Mouse (Mus musculus): ENCODE measurements around the gene Tut4.
A peak's percentile ranks its signal among the peaks of the same experiment; 100 is the strongest.

Gene Tut4

DNA sequence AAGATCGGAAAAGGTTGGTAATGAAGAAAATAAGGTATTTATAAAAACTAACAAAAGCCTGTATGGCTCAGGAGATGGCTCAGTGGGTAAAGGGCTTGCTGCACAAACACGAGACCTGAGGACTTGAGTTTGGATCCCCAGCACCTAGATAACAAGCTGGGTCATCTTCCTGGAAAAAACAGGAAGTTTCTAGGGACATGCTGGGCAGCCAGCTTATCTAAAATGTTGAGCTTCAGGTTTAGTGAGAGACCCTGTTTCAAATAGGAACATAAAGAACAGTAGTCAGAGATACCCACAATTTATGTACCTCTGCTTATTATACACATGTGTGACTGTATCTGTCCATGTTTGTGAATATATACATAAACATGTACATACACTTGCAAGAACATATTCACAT is 43.8 kb downstream of the Tut4 start:
- no peak for DNase-seq (ENCODE audit: low read depth, low spot score)

DNA sequence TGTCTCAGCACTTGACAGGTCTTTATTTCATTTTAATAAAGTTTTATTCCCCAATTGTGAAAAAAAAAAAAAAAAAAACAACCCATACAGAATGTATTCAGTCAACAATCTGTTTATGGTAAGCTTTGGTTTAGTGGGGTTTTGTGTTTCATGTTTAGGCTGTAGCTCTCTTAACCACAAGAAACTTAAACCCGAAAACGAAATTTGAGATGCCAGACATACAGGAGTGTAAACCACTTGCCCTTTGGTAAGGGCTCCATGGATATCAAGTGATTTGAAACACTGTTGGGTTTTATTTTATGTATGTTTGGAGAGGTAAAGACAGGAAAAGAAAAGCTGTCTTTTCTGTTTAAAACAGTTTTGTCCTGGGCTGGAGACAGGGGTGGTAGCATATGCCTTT is 80.5 kb downstream of the Tut4 start:
- DNase-seq (ENCODE audit: low read depth, low spot score) = no peak

DNA sequence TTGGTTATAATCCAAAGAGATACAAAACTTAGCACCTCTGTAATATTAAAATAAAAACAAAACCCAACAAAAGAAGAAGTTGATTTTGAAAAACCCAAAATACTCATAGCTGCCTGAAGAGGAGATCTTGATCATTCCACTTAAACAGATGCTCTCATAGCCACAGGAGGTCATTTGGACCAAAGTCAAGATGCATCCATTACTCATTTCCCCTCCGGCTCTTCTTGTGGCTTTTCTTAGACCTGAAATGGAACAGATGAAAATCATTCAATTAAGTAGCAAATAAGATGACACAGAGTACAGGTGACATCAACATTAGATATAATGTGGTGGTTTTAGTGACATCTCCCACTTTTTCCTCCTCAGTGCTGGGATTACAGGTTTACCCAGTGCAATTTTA is 105.8 kb downstream of the Tut4 start:
- no peak for DNase-seq (ENCODE audit: low read depth, low spot score)

DNA sequence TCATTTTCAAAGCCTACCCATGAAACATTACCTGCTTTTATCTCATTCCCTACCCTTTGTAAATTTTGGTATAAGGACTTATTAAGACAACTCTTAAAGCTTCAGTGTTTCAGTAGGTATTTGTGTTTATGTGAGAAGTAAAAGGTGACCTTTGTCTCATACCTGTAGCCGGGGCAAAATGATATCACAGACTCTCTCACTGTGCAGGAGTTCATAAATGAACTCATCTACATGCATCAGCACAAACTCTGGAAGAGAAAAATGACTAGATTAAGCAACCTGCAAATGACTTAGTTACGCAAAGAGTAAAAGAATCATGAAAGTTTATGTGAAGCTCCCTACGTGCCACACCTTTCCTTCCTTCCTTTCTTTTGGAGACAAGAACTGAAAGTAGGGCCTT is 113.4 kb downstream of the Tut4 start:
- DNase-seq (ENCODE audit: low read depth, low spot score) = no peak

DNA sequence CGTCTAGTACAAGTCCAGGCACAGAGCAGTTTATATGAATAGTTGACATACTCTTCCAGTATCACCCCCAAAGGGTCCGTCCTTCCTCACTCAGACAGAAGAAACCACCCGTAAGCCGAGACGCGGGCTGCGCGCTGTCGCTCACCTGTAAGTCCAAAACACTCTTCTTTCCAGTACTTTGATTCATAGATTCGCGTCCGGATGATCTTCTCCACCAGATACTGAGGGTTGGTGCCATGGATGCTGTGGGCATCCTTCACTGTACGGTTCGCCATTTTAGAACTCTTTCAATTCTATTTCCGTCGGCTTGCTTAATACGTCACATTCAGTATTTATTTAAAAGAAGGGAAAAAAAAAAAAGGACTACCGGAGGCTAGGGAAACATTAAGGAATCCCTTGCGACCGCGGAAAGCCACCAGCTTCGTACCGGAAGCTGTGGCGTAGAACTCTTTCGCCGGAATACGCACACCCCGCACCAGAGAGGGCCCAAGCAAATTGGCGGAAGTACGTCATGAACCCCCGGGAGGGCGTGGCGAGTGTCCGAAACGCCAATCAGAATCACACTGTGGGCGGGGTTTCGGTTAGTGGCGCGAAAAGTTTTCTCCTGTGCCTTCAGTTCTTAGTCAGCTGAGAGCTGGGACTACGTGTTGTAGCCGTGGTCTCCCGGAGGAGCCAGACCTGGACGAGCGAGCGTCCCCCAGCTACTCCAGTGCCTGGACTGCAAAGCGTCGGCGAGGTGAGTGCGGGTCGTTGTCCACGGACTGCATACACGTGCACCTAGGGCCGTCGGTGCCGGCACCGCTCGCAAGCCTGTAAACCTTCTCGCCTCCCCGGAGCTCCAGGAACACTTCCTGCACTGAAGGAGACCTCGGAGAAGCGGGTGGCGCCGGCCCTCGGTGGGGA is 119.9 kb downstream of the Tut4 start, which contains the start of the genes Prpf38a and Orc1:
Gene Prpf38a, minus strand, starts transcription at position 497 of the 903 bp plus-strand sequence.
Gene Orc1, plus strand, starts transcription at position 584 of the 903 bp plus-strand sequence.
- peak; percentile 99 for DNase-seq (ENCODE audit: low read depth, low spot score)

DNA sequence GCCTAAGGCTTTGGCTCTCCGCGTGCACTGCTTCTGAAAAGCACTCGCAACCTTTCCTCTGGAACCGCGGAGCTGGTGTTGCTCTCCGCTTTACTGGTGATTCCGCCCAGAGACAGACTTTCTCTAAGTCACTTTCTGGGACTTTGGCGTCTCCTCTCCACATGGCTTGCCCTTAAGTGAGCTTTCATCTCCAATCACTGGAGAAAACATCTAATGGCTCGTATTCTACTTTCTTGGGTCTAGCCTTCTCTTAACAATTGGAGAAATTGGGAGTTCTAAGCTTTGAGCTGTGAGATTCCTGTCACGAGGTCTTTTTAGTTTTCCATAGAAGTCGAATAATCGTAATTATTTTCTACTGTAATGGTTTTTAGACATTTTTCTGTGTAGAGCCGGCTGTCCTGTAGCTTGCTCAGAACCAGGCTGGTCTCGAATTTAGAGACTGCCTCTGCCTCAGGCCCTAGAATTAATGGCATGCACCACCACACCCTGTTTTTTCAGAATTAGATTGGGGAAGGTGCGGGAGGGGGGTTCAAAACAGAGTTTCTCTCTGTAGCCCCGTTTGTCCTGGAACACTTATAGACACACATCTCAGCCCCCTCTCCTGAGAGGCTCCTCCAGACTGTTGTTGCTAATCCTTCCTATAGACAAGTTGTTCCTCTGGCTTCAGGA is 120.7 kb downstream of the Tut4 start:
- peak; percentile 26 for DNase-seq (ENCODE audit: low read depth, low spot score)

DNA sequence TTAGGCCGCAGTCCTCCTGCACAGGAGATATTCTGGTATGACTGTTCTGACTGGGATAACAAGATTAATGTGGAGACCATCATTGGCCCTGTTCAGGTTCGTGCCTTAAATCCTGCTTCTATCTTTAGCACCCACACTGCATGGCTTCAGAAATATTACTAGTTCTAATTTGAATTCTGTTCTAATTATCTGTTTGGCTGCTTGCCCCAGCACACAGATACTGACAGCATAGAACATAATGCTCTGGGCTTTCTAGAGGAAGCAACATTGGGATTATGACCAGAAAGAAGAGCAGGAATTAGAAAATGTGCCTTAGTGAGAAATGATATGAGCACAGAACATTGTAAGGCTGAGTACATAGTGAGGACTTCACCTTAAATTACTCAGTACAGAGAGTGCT is 134.2 kb downstream of the Tut4 start:
- DNase-seq (ENCODE audit: low read depth, low spot score) = no peak

DNA sequence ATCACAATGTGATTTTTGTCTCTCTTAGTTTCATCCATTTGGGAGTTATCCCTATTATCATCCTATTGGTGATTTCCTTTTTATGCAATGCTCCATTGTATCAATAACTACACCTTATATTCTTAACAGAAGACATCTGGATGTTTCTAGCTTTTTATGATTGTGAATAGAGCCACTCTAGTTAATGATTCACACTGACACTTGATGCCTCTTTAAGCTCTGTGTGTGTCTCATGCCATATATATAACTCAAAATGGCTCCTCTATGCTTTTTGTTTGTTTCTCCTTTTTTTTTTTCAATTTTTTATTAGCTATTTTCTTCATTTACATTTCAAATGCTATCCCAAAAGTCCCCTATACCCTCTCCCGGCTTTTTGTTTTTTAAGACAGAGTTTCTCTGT is 136.6 kb downstream of the Tut4 start:
- DNase-seq (ENCODE audit: low read depth, low spot score) = no peak

DNA sequence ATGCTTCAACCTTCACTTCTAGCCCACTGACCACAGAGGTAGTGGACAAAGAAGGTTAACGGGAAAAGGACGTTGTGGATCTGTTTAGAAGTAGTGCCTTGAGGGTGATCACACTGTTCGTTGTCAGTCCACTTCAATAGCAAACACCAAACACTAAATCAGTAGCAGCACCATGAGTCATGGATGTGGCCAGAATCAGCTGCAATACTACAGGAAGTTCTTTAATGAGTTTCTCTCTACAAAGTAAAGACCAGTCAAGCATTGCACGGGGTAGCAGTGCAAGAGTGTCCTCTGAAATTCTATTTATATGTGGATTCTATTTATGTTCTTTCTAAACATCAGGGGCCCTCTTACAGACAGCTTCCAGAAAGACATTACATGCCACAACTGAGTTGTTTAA is 139.1 kb downstream of the Tut4 start:
- no peak for DNase-seq (ENCODE audit: low read depth, low spot score)

DNA sequence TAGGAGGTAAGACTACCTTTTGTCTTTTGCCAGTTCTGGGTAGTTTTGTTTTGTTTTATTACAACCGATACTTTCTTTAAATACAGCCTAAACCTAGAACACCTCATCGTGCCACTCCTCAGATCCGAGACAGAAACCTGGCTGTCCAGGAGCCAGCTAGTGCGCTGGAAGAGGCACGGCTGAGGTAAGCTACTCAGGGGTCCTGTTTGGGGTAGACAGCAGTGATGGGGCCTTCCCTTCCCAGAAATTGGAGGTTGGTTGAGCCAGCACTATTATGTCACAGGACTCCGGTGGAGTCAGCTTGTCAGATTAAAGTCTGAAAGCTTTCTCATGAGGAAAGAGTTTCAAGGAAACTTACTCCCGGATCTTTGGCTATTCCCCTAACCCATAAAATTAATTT is 142.6 kb downstream of the Tut4 start:
- DNase-seq (ENCODE audit: low read depth, low spot score) = no peak

DNA sequence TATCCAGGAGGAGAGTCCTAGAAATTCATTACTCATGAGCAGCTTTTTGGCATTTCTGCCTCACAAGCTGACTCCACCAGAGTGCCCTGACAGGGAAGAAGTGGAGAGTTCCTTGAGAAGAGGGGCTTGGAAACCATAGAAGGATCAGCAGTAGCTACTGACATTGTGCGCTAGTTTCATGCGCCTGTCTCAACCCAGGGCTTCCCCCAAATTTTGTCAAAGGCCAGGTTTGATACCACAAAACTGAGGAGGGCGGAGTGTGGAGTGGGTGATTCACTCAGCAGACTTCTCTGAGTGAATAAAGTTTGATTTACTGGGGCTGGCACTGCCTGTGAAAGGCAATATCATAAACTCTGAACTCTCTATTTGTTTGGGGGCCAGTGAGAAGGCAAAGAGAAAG is 149.4 kb downstream of the Tut4 start:
- DNase-seq (ENCODE audit: low read depth, low spot score) = no peak

All from R1 (cell line).